Mouse (Mus musculus) heart, embryonic 13.5 days (tissue): ENCODE measurements around the gene Aff1. TPM values are rescaled to one million over a fixed set of nuclear protein-coding genes. Genes with fewer than 3 reads are reported as not detected.

ENCODE experiments used
- ATAC-seq: fragments of 200-750 bp; cut with Nextera tagmentation; 2 replicates; pipeline ENCODE4 v1.8.0; 2017; ENCODE audit warnings: moderate TSS enrichment; ENCODE audit not compliant: insufficient number of reproducible peaks, low FRiP score, low TSS enrichment; ENCODE audit errors: extremely low read depth
- H3K27ac ChIP-seq: fragments of 300-500 bp; sonication (generic); replicated peaks from 2 replicates; pipeline ENCODE4 v1.5.1; 2015; ENCODE audit warnings: moderate library complexity, mild to moderate bottlenecking, inconsistent platforms
- H3K27me3 ChIP-seq: fragments of 300-500 bp; sonication (generic); replicated peaks from 2 replicates; pipeline ENCODE4 v1.6.1; 2015; ENCODE audit warnings: mild to moderate bottlenecking, inconsistent platforms
- H3K36me3 ChIP-seq: fragments of 300-500 bp; sonication (generic); 2 replicates; pipeline ENCODE4 v1.6.1; 2015; ENCODE audit warnings: mild to moderate bottlenecking, inconsistent platforms
- H3K4me1 ChIP-seq: fragments of 300-500 bp; sonication (generic); 2 replicates; pipeline ENCODE4 v1.6.1; 2015; ENCODE audit warnings: inconsistent platforms
- H3K4me2 ChIP-seq: fragments of 300-500 bp; sonication (generic); 2 replicates; pipeline ENCODE4 v1.6.1; 2015; ENCODE audit warnings: inconsistent platforms, mild to moderate bottlenecking, moderate library complexity
- H3K4me3 ChIP-seq: fragments of 300-500 bp; sonication (generic); 2 replicates; pipeline ENCODE4 v1.5.1; 2015; ENCODE audit warnings: moderate library complexity, mild to moderate bottlenecking, inconsistent platforms
- H3K9ac ChIP-seq: fragments of 300-500 bp; sonication (generic); 2 replicates; pipeline ENCODE4 v1.6.1; 2015; ENCODE audit warnings: inconsistent platforms, mild to moderate bottlenecking, moderate library complexity
- H3K9me3 ChIP-seq: fragments of 300-500 bp; sonication (generic); 2 replicates; pipeline ENCODE4 v1.6.1; 2016; ENCODE audit warnings: inconsistent platforms
- WGBS: fragments of 180-500 bp; shearing (Covaris S2); methylation state at CpG from one replicate; pipeline ENCODE4 v1.1.7; 2015; ENCODE audit warnings: mixed read lengths; 5-methylcytosine and 5-hydroxymethylcytosine counted together
- polyA plus RNA-seq: library from polyadenylated mRNA; unstranded; fragments of >200 nt; fragmentation: Nextera tagmentation; extraction: Ambion mirVana; gene quantifications from 2 replicates; pipeline ENCODE4 v1.2.1, GENCODE M21; 2015

Aff1 gene
- polyA plus RNA-seq: 6.7 and 7.4 TPM in 2 replicates

DNA sequence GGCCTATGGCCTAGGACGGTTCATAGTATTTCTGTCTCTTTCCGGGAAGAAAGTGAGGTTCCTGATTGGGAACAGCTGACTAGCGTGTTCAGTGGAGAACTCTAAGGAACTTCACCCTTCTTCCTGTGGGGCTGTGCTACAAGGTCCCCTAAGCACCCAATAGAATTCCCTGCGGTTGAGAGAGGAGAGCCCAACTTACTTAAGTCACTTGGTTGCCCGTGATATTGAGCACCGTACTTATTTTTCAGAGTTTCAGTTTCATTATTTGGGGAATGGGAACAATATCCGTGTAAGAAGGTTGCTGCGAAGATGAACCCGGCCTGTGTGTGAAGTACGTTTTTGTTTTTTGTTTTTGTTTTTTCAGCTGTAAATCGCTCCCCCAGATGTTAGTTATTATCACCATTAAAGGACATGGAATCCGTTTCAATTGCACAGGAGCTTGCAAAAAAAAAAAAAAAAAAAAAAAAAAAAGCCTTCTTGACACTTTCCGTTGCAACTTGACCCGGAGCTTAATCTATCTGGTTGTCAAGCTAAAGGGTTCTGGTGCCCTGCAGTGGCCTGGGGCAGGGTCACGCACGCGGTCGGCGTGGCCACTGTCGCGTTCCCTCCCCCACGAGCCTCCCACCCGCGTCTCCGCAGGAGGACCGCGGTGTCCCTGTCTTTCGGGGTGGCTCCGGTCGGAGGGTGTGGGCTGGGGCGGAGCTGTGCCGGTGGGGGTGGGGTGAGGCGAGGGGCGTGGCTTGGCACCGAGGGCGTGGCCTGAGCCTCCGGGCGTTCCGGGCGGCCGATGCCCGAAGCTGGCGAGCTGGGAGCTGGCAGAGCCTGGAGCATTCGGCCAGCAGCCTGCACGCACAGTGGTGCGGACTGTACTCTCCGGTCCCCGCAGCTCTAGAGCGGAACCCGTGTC is at the start of gene Aff1:
TSS of gene Aff1 (plus strand) at position 751 of the 907 bp plus-strand sequence.
- H3K9me3 ChIP-seq: no peaks in the 10 kb centered on the region
- peaks cover 15% of the 10 kb centered on the region for H3K4me1 ChIP-seq
- WGBS: 3% methylated on average over 50 of the region's 50 CpGs
- no peaks in the 10 kb centered on the region for H3K36me3 ChIP-seq
- H3K4me3 ChIP-seq: peak within 1 kb of the TSS; percentile 73
- H3K4me2 ChIP-seq: peak within 1 kb of the TSS; percentile 100
- peak within 1 kb of the TSS; percentile 81 for H3K9ac ChIP-seq
- peak; percentile 94 for ATAC-seq
- H3K27me3 ChIP-seq: peaks cover 27% of the 10 kb centered on the region
- H3K27ac ChIP-seq: 0 out of 2 replicates have a peak within 1 kb of the TSS, but pooled peaks have one; percentile 24

DNA sequence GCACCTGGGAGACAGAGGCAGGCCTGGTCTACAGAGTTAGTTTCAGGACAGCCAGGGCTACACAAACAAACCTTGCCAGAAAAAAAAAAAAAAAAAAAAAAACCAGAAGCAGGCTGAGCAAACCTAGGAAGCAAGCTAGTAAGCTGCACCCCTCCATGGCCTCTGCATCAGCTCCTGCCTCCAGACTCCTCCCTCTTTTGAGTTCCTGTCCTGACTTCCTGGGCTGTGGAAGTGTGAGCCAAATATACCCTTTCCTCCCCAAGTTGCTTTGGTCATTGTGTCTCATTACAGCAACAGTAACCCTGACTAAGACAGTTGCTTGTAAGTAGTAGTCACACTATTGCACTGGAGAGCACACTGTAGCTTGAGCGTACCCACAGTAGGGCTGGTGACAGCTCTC is 48.0 kb upstream of the Aff1 start:
- H3K4me2 ChIP-seq: no peak overlapping the region
- no peaks in the 10 kb centered on the region for H3K36me3 ChIP-seq
- H3K4me3 ChIP-seq: no peak overlapping the region
- H3K27ac ChIP-seq: no peak overlapping the region
- no peaks in the 10 kb centered on the region for H3K9me3 ChIP-seq
- no peak overlapping the region for H3K9ac ChIP-seq
- WGBS: 92% methylated on average over 1 of the region's 1 CpGs
- H3K4me1 ChIP-seq: 0 out of 2 replicates have a peak, but pooled peaks cover 4% of the 10 kb centered on the region
- no peak for ATAC-seq
- H3K27me3 ChIP-seq: no peaks in the 10 kb centered on the region

DNA sequence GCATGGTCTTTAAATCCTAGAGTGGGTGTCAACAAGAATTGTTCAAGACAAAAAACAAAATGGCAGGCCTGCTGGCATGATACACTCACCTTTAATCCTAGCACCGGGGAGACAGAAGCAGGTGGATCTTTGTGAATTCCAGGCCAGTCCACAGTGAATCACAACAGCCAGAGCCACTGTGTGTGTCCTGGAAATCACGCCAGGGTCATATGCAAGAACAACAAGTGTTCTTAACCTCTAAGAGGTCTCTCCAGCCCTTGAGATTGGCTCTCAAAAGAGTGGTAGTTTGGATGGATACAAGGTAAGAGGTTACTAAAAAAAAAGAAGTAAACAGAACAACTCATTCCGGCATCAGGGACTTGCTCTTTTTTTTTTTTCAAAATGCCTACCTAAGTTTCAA is 44.9 kb upstream of the Aff1 start:
- H3K9me3 ChIP-seq: no peaks in the 10 kb centered on the region
- no peak overlapping the region for H3K4me2 ChIP-seq
- H3K9ac ChIP-seq: no peak overlapping the region
- no peaks in the 10 kb centered on the region for H3K27me3 ChIP-seq
- no peak overlapping the region for H3K4me3 ChIP-seq
- no peaks in the 10 kb centered on the region for H3K36me3 ChIP-seq
- H3K4me1 ChIP-seq: 0 out of 2 replicates have a peak, but pooled peaks cover 4% of the 10 kb centered on the region
- no peak overlapping the region for H3K27ac ChIP-seq
- ATAC-seq: no peak
- 77% methylated on average over 3 of the region's 3 CpGs for WGBS

DNA sequence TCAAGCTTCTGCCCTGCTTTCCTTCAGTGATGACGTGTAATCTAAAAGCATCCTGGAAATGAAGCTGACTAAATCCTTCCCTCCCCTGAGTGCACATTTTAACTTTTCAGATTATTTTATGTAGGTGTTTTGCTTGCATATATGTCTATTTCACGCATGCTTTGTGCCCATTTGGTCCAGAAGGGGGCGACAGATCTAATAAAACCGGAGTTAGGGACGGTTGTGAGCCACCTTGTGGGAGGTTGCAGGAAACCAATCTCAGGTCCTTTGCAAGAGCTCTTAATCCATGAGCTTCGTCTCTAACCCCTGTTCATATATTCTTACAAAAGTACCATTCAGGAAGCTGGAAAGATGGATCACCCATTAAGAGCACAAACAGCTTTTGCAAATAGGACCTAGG is 37.9 kb upstream of the Aff1 start:
- Histone ChIP-seq H3K36me3 (no peaks in the 10 kb centered on the region), H3K27ac (no peak overlapping the region), H3K4me3 (no peak overlapping the region), H3K27me3 (peaks cover 6% of the 10 kb centered on the region; the same call in 1 of the 2 replicates), H3K4me1 (peaks cover 2% of the 10 kb centered on the region; the same call in 1 of the 2 replicates), H3K9ac (no peak overlapping the region), H3K9me3 (no peaks in the 10 kb centered on the region), H3K4me2 (no peak overlapping the region)
- WGBS: 32% methylated on average over 6 of the region's 6 CpGs
- ATAC-seq: no peak

DNA sequence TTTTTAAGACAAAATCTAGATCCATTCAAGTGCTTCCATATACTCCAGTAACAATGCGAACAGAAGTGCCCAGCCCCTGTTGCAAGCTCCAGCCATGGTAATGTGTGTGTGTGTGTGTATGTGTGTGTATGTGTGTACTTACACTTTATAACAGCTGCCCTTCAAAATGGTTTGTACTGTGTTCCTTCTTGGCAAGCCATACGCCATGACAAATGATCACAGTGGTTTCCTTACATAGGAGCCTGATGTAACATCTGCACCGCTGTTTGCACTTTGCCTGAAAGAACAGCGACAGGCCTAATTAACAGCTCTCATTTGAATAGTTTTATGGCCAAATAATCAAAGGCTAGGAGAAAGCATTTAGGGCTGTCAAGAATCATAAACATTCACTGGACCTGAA is 37.4 kb upstream of the Aff1 start:
- Histone ChIP-seq H3K9me3 (no peaks in the 10 kb centered on the region), H3K4me3 (peak overlapping the region; percentile 67), H3K36me3 (no peaks in the 10 kb centered on the region), H3K4me1 (peaks cover 2% of the 10 kb centered on the region; the same call in 1 of the 2 replicates), H3K27ac (no peak overlapping the region), H3K9ac (no peak overlapping the region), H3K27me3 (peaks cover 6% of the 10 kb centered on the region; the same call in 1 of the 2 replicates), H3K4me2 (peak overlapping the region; percentile 96)
- ATAC-seq: no peak
- 82% methylated on average over 4 of the region's 4 CpGs for WGBS

DNA sequence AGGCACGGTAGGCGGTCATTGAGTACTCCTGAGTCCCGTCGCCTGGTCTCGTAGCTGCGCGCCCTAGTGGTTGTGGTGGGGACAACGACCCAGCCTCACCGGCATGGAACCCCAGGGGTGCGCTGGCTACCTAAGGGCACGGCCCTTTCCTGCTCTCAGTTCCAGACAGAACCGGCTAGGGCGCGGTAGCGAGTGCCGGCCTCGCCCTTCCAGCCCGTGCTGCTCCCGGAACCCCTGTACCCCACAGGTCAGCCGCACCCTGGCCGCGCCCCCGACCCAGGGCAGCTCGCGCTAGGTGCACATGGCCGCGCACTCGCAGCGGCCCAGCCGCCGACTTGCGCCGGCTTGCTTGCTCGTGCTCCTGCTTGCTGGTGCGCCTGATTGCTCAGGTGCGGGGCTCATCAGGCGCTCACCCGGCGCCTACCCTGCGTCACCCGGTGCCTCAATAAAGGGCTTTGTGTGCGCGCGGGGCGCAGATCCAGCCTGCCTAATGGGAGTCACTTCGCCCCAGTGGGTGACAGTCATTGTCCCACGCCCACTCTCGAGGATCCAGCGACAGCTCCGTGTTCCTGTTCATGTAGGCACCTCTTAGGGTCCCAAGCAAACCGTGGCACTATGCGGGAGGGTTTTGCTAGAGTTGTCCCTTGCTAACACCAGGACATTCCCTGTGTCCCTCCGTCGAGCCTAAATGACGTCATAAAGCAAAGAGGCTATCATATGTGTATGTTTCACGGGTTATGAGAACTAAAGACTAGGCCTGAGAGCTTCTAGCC is 36.6 kb upstream of the Aff1 start, which contains the start of gene 1700016H13Rik:
TSS of gene 1700016H13Rik (minus strand) at position 665 of the 773 bp plus-strand sequence.
- H3K4me3 ChIP-seq: peak within 1 kb of the TSS; percentile 67
- no peak within 1 kb of the TSS for H3K27ac ChIP-seq
- H3K4me2 ChIP-seq: peak within 1 kb of the TSS; percentile 96
- H3K9me3 ChIP-seq: no peaks in the 10 kb centered on the region
- H3K4me1 ChIP-seq: peaks cover 2% of the 10 kb centered on the region; the same call in 1 of the 2 replicates
- H3K36me3 ChIP-seq: no peaks in the 10 kb centered on the region
- under 1% methylated on average over 52 of the region's 56 CpGs for WGBS
- peak within 1 kb of the TSS; percentile 84 for H3K9ac ChIP-seq
- peaks cover 6% of the 10 kb centered on the region; the same call in 1 of the 2 replicates for H3K27me3 ChIP-seq
- ATAC-seq: peak; percentile 14; the same call in 1 of the 2 replicates

DNA sequence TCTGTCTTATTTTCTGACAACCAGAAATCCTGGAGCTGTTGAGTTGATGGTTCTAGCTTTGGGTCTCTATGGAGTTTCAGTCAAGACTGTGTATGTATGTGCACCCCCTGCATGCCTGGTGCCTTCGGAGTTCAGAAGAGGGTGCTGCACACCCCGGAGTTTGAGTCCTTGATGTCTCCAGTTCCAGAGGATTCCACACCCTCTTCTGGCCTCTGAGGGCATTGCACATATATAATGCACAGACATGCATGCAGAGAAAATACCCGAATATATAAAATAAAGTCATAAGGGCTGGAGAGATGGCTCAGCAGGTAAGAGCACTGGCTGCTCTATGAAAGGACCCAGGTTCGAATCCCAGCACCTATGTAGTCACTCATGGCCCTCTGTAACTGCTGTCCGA is 33.3 kb upstream of the Aff1 start:
- WGBS: 65% methylated on average over 5 of the region's 5 CpGs
- H3K9ac ChIP-seq: no peak overlapping the region
- H3K27ac ChIP-seq: no peak overlapping the region
- H3K4me1 ChIP-seq: peaks cover 2% of the 10 kb centered on the region; the same call in 1 of the 2 replicates
- H3K36me3 ChIP-seq: no peaks in the 10 kb centered on the region
- H3K9me3 ChIP-seq: no peaks in the 10 kb centered on the region
- ATAC-seq: no peak
- peaks cover 6% of the 10 kb centered on the region; the same call in 1 of the 2 replicates for H3K27me3 ChIP-seq
- H3K4me2 ChIP-seq: no peak overlapping the region
- H3K4me3 ChIP-seq: no peak overlapping the region

DNA sequence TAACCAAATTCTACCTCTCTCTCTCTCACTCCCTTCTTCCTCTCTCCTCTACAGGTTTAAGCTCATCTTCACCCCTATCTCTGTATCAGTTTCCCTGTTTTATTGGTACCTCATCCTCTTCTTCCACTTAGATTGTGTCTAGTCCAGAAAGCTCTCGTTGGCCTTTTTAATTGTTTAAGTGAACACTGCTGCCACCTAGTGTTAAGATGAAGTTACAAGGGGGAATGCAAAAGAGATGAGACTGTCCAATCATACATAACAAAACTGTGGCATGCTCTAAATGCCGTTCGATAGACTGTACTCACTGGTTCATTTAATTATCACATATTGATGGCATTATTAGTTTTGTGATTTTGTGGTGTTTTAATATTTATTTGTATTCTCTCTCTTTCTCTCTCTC is 32.6 kb upstream of the Aff1 start:
- no peaks in the 10 kb centered on the region for H3K9me3 ChIP-seq
- H3K4me3 ChIP-seq: no peak overlapping the region
- H3K27ac ChIP-seq: no peak overlapping the region
- no peak overlapping the region for H3K9ac ChIP-seq
- no peak overlapping the region for H3K4me2 ChIP-seq
- peaks cover 2% of the 10 kb centered on the region; the same call in 1 of the 2 replicates for H3K4me1 ChIP-seq
- 33% methylated on average over 3 of the region's 3 CpGs for WGBS
- no peaks in the 10 kb centered on the region for H3K36me3 ChIP-seq
- no peak for ATAC-seq
- H3K27me3 ChIP-seq: peaks cover 6% of the 10 kb centered on the region; the same call in 1 of the 2 replicates

DNA sequence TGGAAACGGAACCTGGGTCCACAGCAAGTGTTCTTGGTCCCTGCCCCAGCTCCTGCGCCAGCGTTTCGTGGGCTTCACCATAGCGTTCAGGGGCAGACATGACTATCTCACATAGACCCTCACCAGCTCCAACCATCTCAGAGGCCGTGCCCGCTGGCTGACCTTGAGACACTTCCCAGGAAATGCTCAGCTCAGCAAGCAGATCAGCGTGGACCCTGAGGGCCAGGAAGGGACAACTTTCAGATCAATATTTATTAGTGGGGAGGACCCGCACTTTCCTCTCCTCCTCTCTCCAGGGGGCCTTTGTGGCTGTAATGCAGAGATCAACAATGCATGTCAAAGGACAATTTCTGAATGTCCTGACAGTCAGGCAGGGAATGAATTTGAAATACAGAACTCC is 27.2 kb upstream of the Aff1 start:
- H3K4me2 ChIP-seq: no peak overlapping the region
- H3K9me3 ChIP-seq: no peaks in the 10 kb centered on the region
- ATAC-seq: no peak
- WGBS: 70% methylated on average over 9 of the region's 9 CpGs
- no peak overlapping the region for H3K9ac ChIP-seq
- H3K4me1 ChIP-seq: no peaks in the 10 kb centered on the region
- no peaks in the 10 kb centered on the region for H3K36me3 ChIP-seq
- H3K4me3 ChIP-seq: no peak overlapping the region
- no peaks in the 10 kb centered on the region; the same call in 1 of the 2 replicates for H3K27me3 ChIP-seq
- no peak overlapping the region for H3K27ac ChIP-seq

DNA sequence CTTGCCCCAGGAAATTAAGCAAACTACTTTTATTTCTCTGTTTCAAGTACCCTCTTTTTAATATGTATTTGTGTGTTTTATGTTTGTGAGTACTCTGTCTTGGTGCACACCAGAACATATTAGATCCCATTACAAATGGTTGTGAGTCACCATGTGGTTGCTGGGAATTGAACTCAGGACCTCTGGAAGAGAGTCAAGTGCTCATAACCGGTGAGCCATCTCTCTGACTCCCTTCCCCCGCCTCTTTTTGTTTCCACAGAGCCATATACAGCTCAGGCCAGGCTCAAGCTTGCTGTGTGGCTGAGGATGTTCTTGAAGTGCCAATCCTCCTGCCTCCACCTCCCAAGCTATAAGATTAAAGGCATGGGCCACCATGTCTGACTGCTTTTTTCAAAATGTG is 26.3 kb upstream of the Aff1 start:
- 75% methylated on average over 2 of the region's 2 CpGs for WGBS
- Histone ChIP-seq H3K27me3 (no peaks in the 10 kb centered on the region), H3K4me2 (no peak overlapping the region), H3K27ac (no peak overlapping the region), H3K36me3 (no peaks in the 10 kb centered on the region), H3K9me3 (no peaks in the 10 kb centered on the region), H3K4me1 (no peaks in the 10 kb centered on the region), H3K4me3 (no peak overlapping the region), H3K9ac (no peak overlapping the region)
- no peak for ATAC-seq

DNA sequence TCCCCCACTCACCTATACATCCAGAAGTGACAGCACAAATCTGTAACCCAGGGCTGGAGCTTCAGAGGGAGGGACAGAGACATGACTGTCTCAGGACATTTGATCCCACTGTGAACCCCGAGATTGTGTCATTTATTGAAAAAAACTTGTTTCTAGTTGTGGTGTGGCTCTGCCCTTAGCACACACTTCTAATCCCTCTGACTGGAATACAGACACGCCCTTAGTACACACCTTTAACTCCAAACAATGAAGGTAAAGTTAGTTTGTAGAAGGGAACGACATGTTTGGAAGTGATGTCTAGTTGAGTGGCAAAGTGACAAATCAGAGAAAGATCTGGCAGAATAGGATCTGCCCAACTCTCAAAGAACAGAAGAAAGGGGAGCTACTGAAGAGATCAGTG is 20.3 kb upstream of the Aff1 start:
- no peak for ATAC-seq
- H3K9ac ChIP-seq: no peak overlapping the region

More for the DNA sequence above, 20.3 kb upstream of the Aff1 start:
- Histone ChIP-seq H3K4me2 (no peak overlapping the region), H3K36me3 (no peaks in the 10 kb centered on the region), H3K27me3 (no peaks in the 10 kb centered on the region), H3K9me3 (no peaks in the 10 kb centered on the region), H3K27ac (no peak overlapping the region), H3K4me1 (peaks cover 7% of the 10 kb centered on the region; the same call in 1 of the 2 replicates), H3K4me3 (no peak overlapping the region)
- WGBS: 73% methylated on average over 3 of the region's 3 CpGs
